Mouse (Mus musculus) gastrocnemius, postnatal 14 days (tissue): Measurements from ENCODE around the gene Gemin4. TPM values are rescaled to one million over a fixed set of nuclear protein-coding genes. Genes with fewer than 3 reads are reported as not detected.

Experiments
- DNase-seq: peaks from one replicate; pipeline ENCODE4 v3.0.0; 2021; ENCODE audit warnings: mixed read lengths
- intact Hi-C: fragments of 180-260 bp; cut with DNase I; formaldehyde crosslinking; loops from one replicate; pipeline ENCODE4 v1.15.1; 2025; ENCODE audit warnings: low total_unique reads
- long read RNA-seq, 2 experiments: library from polyadenylated mRNA; stranded (forward); transcript quantifications; one replicate each; pipeline ENCODE4 v2.0.0; 2021
- total RNA-seq, 2 experiments: library from RNA; stranded (reverse); gene quantifications; 2 replicates each; pipeline ENCODE4 v1.2.3; 2021

Gemin4 gene
- 1 to 10 TPM; 1.9 to 2.9 TPM for total RNA-seq
- long read RNA-seq, experiment 1, transcript Gemin4-201 (2 exons, 3,540 nt), result major isoform, 11 of 11 reads
- long read RNA-seq, experiment 1, partial matches to known transcripts, result 0 of 11 reads
- long read RNA-seq, experiment 1, other reads (novel, unspliced or antisense), result 0 of 11 reads
- long read RNA-seq, experiment 2, transcript Gemin4-201 (2 exons, 3,540 nt), result major isoform, 12 of 14 reads
- long read RNA-seq, experiment 2, partial matches to known transcripts, result 0 of 14 reads
- long read RNA-seq, experiment 2, other reads (novel, unspliced or antisense), result 2 of 14 reads

DNA sequence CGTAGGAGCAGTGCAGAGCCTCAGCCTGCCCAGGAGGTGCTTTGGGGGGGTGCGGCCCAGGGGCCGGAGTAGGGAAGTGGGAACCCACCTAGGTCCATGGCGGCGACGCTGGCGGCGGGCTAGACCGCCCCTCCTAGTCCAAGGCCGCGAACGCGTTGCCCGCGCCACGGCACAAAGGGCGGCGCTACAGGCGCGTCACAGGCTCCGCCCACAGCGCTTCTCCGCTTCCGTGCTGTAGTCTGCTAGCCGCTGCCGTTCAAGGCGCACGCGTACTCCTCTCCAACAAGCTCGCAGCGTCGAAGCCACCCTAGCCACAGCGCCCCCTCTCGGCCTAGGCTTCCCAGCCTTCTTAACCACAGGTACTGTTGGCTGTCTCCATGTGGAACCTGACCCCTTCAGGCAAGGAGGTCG is at the start of gene Gemin4, which contains the start of gene Dbil5:
TSS of gene Gemin4 (minus strand) at position 275 of the 411 bp plus-strand sequence.
TSS of gene Dbil5 (plus strand) at position 219 of the 411 bp plus-strand sequence.
- DNase-seq, result peak; percentile 97
- intact Hi-C loops, result no loop called here

DNA sequence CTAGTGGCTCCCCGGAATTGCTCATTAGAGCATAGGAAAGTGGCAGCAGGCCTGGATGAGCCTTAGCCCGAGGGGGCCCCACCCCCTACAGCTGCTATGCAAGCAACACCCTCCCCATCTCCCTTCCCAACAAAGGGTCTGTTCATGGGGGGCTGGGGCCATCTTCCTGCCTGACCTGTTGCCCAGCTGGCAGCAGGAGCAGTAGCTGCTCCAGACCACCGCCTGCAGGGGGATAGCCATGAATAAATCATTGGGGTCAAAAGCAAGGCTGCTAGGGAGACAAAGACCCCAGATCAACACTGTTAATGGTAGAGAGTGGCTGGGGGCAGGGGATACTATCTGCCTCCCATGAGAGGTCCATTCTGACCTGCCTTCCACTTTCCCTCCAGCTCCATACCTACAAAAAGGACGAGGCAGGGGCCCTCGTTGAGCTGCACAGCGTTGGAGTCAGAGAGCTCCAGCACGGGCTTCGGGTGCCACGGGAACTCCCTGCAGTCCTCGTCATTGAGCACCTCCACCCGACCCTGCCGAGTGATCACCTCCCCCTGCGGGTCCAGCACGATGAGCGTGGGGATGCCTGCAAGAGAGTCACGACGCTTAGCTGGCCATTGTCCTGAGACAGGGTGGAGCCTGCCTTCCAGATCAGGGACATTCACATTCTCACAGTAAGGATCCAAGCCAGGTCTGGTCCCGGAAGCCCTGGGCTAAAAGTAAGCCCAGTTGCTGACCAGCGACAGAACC is 45.3 kb upstream of the Gemin4 start:
- DNase-seq, result no peak
- intact Hi-C loops, result no loop called here

DNA sequence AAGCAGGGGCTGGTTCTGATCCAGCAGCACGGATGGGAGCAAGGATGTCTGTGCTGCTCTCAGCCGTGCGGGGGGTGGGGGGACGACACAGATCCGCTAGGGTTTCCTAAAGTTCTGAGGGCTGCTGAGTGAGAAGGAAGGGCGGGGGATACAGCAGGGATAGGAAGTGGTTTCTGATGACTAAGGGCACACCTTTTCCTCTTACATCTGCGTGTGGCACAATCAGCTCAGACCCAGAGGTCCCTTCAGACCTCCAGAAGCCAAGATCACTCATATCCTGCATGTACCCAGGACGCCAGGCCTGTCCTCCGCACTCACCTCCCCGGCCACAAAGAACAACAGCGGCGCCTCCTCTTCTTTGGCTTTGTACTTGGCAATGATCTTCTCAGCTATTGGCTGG is 43.8 kb upstream of the Gemin4 start:
- no peak for DNase-seq
- intact Hi-C loops, result no loop called here

DNA sequence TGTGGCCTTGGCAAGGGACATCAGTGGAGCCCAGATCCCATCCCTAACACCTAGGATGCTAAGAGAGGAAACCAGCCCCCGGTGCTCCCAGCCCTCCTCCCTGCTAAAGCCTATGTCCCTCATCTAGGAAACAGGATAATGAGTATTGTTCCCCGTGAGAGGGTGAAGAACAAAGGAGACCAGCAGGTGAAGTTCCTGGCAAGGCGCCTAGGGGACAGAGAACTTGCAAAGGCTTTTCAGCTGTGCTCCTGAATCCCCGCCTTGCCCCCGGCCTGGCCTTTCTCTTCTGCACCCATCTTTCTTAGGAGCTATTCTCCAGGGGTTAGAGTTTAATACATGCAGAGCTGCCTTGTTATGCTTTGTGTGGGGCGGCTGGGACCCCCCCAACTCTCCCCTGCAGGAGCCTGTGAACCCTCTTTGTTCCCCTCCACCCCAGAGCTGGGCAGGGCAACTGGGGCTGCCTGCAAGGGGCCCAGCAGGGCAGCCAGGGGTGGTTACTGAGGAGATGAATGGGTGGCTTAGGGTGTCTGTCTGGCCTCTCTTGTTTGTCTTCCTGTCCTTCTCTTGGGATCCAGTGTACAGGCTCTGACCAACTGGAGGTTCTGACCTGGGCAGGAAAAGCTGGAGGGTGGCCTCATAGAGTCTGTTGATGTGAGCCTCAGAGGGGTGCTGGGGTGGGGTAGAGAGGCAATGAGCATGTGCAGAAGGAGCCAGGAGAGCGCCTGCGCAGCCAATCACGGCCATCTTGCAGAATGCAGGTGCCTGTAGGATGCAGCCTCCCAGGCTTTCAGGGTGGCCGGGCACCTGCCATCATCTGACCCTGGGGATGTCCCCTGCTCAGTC is 43.0 kb upstream of the Gemin4 start:
- intact Hi-C loops, result no loop called here
- no peak for DNase-seq

DNA sequence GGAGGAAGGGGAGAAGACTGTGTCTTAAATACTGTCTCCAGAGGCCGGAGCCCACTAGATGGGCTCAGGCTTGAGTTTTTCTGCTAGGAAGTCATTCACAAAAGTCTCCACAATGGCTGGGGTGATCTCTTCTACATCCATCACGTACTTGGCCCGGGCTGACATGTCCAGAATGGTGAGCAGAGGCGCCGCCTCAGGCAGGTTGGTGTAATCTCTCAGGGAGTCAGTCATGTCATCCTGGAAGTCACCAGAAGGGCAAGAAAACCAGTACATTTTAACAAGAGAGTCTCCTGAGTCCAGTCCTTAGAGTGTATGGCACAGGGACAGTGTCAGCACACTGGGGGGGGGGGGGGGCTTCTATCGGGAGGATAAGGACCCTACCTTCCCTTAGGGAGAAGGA is 41.0 kb upstream of the Gemin4 start:
- DNase-seq, result no peak
- intact Hi-C loops, result no loop called here

DNA sequence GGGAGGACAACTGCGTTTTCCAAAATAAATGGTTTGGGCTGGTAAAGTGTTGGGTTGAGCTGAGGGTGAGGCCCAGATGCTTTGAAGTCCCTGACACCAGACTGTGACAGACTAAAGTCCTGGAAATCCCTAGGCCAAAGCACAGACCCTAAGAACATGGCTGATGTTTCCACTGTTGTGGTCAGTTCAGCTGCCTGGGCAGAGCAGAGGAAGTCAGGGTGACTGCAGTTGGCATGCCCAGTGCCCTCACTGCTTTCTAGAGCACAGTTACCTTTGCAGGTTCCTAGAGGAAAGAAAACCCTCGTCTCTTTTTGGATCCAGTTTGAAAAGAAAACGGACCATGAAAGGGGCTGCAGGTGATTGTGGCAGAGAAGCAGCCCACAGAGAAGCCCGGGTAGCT is 39.9 kb upstream of the Gemin4 start:
- intact Hi-C loops, result no loop called here
- DNase-seq, result no peak

DNA sequence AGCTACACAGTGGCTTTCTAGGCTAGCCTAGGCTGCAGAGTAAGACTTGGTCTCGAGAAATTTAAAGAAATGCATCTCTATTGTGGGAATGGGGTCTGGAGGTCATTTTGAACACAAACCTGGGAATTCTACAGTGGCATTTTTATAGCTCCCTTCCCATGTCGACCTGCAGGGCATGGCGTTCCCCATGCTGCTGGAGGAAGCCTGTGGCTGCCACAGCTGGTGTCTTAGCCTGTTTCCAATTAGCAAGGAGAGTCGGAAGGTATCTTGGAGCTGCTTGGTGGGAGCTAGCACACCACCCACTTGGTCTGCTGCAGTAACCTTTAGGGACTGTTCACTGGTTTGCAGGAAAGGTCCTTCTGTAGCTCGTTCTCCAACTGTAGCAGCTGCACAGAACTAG is 38.7 kb upstream of the Gemin4 start:
- DNase-seq, result no peak
- intact Hi-C loops, result no loop called here

DNA sequence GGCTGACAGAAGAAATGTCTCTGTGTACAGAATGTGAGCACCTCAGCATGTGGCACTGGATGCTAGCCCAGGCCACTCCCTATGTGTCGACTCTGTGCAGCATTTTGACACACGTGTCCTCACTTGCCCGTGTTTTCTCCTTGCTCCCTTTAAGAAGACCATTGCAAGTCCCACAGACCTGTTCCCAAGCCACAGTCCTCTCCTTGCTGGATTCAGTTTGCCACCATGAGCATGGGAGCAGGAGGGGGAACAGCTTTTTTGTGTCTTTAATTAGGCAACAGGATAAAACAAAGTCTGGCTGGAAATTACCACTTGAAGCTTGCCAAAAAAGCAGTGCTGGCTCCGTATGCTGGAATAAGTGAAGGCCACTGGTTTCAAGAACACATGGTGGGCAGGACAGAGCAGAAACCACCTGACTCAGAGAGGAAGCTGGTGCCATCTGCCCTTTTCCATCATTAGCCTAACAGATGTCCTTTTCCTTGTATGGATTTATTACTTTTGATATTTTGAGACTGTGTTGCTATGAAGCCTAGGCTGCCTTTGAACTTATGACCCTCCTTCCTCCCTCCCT is 38.1 kb upstream of the Gemin4 start:
- intact Hi-C loops, result no loop called here
- peak; percentile 25 for DNase-seq

DNA sequence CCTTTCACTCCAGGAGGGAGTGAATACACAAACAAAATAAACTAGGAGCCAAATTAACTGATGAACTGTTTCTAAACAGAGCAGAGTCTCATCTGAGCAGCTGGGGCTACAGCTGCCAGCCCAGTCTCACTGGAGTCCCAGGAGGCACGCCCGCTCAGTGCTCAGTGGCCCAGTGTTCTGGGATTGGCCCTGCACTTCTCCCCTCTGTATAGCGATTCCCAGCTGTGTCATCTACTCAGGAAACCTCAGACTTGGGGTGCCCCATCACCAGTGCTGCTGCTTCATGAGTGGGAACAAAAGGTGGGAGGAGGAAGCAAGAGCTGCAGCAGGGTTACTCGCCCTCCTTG is 36.4 kb upstream of the Gemin4 start:
- intact Hi-C loops, result no loop called here
- peak; percentile 36 for DNase-seq

DNA sequence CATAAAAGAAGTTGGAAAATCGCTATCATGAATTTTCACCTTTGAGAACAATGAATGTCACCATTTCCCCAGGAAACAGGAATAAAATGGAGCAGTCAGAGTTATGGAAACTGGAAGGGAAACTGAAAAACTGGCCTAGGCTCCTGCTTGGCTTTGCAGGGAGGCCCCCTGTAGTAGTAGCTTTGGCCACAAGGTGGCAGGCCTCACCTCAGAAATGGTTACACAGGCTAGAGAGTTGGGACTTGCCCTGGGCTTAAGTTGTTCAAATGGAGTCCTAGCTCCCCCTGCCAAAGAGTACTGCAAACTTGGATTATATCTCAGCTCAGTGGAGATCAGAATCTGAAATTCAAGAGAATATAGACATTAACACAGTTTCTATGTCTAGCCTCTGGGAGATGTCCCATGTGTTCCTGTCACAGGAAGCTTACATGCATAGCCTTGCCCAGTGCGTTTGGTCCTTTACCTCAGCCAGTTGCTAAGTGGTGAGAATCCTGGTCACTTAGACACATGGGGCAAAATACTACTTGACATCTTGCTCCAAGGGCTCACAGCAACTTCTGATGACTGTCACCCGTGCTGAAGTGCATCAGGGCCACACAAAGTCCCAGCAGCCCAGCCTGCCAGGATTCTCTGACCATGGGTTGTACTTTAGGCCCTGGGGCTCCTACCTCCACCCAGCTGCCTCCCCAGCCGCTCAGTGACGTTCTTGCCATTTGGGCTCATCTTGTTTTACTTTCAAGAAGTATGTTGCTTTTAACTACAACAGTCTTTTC is 35.9 kb upstream of the Gemin4 start:
- DNase-seq, result peak; percentile 86
- intact Hi-C loops, result no loop called here

DNA sequence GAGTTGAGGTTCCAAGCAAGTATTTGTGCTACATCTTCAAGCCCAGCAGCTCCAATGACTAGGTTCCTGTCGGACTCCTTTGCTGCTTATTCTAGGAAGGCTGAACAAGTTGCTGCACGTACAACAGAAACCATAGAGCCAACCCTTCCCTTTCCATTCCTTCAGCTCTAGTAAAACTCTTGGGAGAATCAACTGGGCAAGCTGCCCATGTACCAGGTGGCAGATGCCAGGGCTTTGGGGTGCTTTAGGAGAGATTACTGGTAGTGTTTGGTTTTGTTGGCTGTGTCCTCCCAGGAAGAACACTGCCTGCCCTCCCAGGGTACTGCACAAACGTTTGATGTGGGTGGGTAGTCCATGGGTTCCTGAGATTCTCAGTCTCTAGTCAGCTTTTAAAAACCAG is 34.6 kb upstream of the Gemin4 start:
- no peak for DNase-seq
- intact Hi-C loops, result no loop called here

DNA sequence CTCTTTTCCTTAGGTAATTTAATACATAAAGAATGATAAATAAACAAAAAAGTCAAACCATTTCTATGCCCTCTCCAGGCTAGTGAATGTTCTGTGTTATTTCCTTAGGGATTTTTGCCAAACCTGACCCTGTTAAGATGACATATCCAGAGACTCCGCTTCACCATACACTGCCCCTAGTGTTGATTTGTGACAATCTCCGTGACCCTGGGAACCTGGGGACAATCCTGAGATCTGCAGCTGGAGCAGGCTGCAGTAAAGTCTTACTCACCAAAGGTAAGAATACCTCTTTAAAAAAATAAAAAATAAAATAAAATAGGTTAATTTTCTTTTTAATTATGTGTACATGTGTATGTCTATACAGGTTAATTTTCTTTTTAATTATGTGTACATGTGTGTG is 29.8 kb upstream of the Gemin4 start:
- intact Hi-C loops, result no loop called here
- DNase-seq, result no peak

DNA sequence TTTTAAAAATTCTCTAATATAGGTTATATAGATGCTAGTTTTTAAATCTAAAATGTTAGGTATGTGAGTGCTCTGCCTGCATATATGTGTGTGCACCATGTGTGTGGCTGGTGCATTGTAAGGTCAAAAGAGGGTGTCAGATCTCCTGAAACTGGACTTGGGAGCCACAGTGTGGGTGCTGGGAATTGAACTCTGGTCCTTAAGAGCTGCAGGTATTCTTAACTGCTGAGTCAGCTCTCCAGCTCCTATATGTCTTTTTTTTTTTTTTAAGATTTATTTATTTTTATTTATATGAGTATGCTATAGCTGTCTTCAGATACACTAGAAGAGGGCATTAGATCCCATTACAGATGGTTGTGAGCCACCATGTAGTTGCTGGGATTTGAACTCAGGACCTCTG is 29.0 kb upstream of the Gemin4 start:
- DNase-seq, result no peak
- intact Hi-C loops, result no loop called here

DNA sequence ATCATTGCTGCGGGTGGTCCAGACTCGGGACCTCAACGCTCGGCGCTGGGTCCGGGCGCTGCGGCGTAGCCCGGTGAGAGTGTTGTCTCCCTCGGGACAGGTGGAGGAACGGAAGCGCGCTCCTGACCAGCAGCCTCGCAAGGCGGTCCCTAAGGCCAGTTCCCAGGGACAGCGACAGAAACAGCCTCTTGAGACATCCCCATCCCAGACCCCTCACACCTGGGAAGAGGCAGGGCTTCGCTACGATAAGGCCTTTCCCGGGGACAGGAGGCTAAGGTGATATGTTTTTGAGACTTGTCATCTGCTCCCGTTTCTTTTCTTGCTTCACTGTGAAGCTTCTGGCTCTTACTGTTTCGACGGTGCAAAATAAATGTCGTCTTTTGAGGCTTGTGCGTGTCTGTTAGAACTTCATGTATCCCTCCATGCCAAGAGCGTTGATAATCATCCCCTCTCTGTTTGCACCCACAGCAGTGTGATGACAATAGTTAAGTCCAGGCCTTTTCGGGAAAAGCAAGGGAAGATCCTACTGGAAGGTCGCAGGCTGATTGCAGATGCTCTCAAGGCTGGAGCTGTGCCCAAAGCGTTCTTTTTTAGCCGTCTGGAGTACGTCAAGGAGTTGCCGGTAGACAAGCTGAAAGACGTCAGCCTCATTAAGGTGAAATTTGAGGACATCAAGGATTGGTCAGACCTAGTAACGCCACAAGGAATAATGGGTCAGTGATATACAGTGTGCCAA is 26.5 kb upstream of the Gemin4 start:
- intact Hi-C loops, result no loop called here
- no peak for DNase-seq

DNA sequence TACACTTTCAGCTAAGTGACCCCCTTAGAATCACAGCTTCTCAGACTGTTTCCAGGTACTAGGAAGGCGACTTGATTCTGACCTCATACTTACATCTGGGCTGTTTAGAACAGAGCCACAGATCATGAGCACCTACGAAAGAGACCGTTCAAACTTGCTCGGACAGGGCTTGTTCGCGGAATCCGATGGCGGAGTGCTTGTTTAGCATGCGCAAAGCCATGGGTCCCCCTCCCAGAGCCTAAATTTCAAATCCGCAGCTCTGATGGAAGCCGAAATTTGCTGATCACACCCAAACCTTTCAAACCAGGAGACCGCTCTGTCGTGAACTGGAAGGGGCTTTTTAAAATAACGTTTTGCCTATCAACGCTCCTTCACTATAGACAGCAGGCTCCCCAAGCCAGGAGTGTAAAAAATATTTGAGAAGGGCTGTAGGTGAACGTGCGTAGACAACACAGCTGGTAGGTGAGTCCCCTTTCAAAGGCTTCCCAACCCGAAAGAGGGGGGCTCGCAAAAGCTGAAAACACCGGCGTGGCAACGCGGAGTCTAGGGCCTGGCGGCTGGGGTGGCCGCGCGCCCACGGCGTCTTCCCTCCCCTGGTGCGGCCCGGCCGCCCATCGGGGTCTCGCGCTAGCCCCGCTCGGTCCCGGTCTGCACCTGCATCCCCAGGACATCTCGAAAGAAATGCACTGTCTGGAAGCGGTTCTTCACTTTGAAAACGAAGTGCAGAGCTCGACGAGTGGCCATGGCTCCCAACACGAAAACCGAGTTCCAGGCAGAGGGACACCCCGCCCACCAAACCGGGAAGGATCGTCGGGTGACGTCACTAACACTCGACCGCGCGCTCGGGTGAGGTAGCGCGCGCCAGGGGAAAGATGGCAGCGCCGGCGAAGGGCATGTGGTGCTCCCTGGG is 25.7 kb upstream of the Gemin4 start, which contains the start of the genes Mrm3 and Glod4:
TSS of gene Mrm3 (plus strand) at position 815 of the 910 bp plus-strand sequence.
TSS of gene Glod4 (minus strand) at position 825 of the 910 bp plus-strand sequence.
- intact Hi-C loops, result no loop called here
- DNase-seq, result peak; percentile 92

DNA sequence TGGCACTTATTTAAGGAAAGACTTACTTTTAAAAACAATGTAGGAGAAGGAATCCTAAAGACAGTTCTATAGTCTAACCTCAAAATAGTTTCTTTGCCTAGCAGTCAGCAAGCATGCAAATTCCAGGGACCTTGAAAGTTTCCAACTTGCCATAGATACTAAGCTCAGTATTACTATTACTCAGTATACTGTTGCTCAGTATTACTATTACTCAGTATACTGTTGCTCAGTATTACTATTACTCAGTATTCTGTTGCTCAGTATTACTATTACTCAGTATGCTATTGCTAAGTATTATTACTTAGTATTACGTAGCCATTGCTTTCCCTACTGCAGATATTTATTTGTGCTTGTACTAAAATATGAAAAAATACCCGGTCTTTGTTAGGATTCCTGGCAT is 22.3 kb upstream of the Gemin4 start:
- DNase-seq, result no peak
- intact Hi-C loops, result no loop called here

DNA sequence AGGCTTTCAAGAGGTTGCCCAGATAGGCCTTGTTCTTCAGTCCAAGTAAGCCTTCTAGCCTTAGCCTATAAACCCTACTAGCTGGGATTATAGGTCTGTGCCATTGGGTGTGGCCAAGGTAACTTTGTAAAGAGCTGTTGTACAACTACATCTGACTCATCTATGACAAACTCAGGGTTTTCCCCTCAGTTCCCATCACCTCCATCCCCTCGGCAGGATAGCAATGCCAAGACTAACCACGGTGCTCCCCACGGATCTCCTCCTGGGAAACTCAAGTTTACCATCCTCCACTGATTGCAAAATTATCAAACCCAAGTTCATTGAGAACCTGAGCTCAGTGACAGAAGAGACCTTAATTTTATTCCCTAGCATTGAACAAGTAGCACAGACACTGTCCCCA is 18.7 kb upstream of the Gemin4 start:
- intact Hi-C loops, result no loop called here
- no peak for DNase-seq

DNA sequence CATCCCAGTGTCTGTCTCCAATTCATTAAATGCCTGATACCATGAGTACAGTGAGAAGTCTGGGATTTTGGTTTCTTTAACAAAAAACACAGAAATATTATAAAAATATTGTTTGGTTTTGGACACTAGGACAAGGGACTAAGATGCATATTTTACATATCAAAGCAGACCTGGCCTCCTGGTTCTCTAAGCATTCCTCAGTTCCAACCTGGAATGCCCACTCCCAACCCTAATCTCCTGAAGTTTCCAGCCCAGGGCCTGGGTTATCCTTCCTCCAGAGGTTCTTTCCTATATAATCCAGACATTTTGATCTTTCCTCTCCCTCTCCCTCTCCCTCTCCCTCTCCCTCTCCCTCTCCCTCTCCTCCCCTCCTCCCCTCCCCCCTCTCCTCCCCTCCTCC is 7.6 kb upstream of the Gemin4 start:
- DNase-seq, result no peak
- intact Hi-C loops, result no loop called here
